Mouse (Mus musculus): Measurements from ENCODE around the gene Mecr.

The Mecr gene

DNA sequence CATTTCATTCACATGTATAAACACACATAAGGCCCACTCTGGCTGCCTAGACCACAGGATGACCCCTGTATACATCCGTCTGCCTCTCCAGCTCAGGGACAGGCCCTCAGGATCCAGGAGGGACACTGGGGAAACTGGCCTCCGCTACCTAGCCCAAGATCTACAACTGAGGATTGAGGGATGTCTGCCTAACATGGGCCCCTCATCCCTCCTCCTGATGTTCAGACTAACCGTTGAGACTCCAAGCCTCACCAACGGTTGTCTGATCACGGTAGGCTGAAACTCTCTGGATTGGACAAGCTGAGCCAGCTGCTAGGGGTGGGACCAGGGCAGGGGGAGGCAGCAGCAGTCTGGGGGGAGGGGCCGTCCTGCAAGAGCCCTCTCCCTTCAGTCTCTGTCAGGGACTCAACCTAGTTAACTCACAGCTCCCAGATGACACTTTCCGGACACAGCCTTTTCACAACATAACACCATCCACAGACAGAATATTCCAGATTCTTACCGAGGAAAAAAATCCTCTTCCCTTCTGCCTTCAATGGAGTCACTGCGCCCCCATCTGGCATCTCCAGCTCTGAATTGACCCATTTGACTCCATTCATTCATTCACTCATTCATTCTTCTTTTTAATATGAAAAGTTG, 9.2 kb upstream of the Mecr start:
- DNase-seq (ENCODE audit: inconsistent age in 2 of 2, low spot score in 1 of 2), result peak; percentile 30 to 59

DNA sequence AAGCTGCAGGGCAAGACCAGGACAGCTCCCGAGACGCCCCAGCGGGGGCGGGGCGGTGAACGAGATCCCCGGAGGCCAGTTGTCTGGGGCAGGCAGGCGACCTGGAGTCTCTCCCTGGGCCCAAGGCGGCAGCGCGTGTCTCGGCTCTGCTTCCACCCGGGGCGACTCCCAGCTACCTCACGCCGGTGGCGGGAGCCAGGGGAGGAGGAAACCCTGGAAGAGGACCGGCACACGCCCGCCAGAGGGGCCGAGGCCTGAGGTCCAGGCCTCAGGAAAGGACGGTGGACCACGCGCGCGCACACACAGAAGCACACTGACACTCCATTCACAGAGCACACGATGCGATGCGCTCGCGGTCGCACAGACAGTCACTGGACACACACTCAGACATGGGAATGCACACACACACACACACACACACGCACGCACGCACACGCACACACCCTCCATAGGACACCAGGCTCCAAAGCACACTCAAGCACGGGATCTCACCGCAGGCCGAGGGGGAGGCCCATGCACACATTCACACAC, 6.9 kb upstream of the Mecr start:
- peak; percentile 58 to 79 for DNase-seq (ENCODE audit: inconsistent age in 2 of 2, low spot score in 1 of 2)

DNA sequence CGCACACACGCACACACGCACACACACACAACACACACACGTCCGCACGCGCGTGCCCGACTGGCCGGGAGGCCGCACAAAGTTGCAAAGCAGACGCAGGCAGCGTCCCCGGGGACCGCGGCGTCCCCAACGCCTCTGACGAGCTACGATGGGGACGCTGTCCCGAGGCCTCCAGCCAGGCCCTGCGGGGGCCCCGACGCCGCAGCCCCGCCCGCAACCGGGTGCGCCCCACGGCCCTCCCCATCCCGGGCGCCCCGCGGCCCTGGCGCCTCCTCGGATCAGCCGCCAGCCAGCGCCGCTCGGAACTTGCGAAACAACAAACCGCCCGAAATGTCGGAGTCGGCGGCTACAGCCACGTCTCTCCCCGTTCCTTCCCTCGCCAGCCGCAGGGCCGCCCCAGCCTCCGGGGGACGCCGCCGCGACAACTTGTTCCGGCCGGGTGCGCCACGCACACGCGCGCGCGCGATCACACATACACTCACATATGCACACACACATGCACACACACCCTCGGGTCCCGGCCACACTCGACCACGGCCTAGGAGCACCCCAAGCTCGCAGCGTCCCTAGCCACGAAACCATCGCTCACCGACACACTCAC, 6.3 kb upstream of the Mecr start:
- peak; percentile 51 to 86 for DNase-seq (ENCODE audit: inconsistent age in 2 of 2, low spot score in 1 of 2)

DNA sequence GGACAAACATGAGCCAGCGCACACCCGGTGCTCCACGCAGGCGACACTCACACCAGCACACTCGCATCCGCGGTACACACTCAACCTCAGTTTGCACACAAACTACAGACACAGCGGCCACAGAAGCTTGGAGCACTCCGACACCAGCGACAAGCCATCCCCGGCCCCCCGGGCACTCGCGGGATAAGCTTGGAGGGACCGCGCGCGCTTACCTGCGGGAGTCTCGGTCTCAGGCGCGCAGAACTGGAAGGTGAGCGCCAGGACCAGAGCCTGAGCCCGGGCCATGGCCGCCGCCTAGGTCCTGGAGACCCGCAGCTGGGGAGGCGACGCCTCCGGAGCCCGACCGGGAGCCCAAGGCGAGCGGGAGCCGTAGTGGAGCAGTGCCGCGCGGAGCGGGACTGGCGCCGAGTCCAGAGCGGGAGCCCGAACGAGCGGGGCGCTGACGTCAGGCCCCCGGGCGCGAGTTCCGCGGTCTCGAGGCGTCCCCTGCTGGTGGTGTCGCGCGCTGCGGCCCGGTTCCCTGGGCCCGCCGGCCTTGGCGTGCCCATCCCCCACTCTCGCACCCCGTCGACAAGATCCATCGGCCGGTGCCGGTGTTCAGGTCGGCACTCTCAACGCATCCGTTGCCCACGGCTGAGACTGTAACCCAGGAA, 5.3 kb upstream of the Mecr start, which contains the start of gene Ptpru:
Ptpru (minus strand) TSS at position 417 of the 653 bp plus-strand sequence.
- peak; percentile 92 to 97 for DNase-seq (ENCODE audit: inconsistent age in 2 of 2, low spot score in 1 of 2)

DNA sequence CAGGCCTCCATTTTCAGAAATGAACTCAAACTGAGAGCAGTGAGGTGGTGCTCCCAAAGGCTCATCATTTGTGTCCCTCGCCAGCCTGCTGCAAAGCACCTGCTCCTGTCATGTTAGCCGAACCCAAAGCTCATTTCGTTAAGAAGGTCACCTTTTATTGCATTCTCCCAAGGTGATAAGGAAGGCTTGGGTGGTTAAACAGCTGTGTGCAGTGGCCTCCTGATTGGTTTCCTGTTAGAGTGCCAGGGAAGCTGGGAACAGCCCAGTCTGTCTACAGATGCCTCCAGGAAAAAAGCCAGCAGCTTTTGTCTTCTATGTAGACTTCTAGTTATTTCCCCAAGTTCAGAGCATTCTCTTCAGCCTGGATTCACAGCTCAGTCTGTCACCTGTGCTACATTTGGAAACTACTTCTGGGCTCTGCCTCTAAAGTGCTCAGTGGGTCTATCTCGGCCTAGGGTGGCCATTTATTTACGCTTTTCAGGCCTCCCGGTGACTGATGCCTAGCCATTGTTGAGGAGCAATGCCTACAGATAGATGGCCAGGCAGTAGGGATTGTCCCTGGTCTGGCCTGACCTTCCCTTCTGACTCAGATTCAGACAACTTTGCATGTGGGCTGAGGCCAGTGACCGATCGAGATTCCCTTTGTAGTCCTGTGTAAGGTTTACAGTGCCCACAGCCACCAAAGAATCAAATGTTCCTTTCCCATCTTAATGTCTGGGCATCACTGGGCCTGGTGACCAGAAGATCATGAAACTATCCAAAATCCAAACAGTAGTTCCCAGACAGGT, 2.9 kb downstream of the Mecr start:
- DNase-seq (ENCODE audit: inconsistent age in 2 of 2, low spot score in 1 of 2), result no peak

DNA sequence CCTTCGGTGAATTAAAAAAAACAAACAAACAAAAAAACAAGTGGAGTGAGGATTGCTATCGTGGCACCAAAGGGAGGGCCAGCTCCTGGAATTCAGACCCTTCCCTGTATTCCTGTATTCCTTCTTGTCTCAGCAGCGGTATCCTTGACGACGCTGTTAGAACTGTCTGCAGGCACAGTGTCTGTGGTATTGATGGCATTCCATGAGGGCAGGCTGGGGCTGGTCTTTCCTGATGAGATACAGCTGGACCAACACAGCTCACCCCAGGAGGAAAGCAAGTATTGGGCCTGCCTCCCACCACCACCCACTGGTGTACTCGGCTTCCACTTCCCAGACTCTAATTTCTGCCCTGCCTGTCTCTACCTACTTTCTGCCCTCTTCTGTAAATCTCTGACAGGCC, 4.8 kb downstream of the Mecr start:
- no peak for DNase-seq (ENCODE audit: inconsistent age in 2 of 2, low spot score in 1 of 2)

DNA sequence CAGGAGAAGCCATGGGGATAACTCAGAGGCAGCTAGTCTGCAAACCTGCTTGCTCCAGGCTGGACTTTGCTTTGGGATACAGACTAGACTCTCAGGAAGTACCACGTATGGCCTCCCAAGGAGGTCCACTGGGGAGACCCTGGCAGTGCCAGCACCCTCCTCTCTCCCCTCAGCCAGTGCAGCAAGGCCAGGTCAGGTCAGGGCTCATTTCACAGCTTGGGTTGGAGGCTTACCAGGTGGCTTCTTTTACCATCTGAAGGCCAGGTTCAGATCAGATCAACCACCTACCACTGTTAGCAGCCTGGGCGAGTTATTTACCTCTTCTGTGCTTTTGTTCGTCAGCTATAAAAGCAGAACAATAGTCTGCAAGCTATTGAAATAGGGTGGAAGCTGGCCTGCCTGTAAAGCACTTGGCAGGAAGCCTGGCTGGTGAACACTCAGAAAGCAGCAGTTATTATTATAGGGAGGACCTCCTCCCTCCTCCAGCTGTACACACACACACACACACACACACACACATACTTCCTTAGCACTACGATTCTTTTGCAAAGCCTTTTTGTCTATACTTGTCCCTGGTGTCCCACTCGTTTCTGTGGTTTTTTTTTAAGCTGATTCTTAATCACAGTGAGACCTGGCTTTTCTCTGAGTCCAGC, 6.8 kb downstream of the Mecr start:
- no peak for DNase-seq (ENCODE audit: inconsistent age in 2 of 2, low spot score in 1 of 2)

DNA sequence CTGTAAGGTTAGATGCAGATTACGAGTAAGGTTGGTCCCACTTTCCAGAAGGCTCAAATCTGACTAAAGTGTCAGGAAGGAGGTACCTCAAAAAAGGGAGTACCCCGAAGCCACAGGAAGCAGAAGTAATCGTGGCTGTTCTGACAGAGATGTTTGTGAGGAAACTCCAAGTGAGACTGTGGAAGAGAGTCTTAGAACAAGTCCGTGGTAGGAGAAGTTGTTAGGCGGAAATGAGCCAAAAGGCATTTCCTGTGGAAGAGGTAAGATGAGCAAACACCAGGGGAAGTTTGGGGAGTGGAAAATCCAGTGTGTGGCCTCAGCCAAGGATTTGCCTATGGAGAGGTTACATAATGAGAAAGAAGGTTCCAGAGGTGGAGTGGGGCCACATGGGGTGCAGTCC, 11.7 kb downstream of the Mecr start:
- DNase-seq (ENCODE audit: inconsistent age in 2 of 2, low spot score in 1 of 2), result no peak

DNA sequence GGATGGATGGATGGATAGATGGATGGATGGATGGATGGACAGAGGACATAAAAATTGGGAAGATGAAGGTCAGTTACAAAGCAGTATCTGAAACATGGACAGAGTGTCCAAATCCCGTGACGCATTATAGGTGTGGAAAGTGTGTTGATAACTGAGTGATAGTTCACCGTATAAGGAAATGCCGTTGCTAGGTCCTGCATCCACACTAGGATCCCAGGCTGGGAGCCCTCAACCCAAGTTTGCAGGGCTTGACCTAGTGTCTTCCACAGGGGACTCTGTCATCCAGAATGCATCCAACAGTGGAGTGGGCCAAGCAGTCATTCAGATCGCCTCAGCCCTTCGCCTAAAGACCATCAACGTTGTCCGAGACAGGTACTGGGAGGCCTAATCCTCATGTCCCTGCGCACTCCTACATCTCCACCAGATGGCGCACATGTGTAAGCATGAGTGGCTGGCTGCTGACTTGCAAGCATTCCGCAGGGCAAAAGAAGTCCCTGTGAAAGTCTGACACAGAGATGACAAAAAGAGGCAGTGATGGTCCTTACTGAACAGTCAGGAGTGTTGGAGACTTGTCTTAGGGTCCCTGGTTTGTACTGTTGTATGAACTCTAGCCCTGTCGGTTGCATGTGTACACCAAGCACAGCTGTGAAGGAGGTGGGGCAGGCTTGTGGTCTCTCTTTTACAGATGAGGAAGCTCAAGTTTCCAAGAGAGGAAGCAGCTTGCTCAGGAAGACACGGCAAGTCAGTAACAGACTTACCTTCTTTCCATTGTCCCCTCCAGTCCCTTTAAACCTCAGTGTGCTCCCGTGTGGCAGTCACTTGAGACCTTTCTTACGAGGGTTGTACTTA, 17.4 kb downstream of the Mecr start:
- peak; percentile 69 to 92 for DNase-seq (ENCODE audit: inconsistent age in 2 of 2, low spot score in 1 of 2)

DNA sequence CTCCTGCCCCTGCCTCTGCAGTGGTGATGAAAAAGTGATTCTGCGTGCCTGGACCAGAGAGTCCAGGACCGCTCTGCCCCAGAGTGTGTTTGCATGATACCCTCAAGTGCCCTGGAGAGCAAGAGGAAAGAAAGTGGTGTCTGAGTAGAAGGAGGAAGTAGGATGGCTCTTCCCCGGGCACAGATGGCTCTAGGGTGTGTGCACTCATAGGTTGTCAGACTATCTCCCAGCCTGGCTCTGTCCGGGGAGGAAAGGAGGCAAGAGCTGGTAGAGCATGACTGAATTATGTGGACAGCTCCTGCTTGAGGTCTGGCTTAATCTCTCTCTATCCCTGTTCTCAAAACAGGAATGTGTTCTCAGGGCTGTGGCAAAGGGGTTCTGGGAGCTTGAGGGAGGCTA, 18.1 kb downstream of the Mecr start:
- DNase-seq (ENCODE audit: inconsistent age in 2 of 2, low spot score in 1 of 2), result no peak

DNA sequence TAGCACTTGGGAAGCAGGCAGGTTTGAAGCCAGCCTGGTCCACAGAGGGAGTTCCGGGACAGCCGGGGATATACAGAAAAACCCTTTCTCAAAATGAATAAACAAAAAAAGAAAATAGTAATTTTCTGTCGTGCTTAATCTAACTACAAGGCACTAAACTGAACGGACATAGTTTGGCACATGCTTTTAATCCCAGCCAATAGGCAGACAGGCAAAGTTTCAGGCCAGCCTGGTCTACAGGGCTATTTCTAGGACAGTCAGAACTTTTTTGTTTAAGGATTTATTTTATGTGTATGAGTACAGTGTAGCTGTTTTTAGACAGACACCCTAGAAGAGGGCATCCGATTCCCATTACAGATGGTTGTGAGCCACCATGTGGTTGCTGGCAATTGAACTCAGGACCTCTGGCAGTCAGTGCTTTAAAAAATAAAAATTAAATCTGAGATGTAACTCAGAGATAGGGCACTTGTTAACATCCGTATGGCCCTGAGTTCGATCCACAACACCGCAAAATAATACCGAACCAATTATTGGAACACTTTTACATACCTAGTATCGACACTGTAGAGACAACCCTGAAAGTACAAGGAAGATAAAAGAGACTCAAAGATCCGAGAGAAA, 29.5 kb downstream of the Mecr start:
- peak in 1 of 2 experiments; percentile 55 for DNase-seq (ENCODE audit: inconsistent age in 2 of 2, low spot score in 1 of 2)

DNA sequence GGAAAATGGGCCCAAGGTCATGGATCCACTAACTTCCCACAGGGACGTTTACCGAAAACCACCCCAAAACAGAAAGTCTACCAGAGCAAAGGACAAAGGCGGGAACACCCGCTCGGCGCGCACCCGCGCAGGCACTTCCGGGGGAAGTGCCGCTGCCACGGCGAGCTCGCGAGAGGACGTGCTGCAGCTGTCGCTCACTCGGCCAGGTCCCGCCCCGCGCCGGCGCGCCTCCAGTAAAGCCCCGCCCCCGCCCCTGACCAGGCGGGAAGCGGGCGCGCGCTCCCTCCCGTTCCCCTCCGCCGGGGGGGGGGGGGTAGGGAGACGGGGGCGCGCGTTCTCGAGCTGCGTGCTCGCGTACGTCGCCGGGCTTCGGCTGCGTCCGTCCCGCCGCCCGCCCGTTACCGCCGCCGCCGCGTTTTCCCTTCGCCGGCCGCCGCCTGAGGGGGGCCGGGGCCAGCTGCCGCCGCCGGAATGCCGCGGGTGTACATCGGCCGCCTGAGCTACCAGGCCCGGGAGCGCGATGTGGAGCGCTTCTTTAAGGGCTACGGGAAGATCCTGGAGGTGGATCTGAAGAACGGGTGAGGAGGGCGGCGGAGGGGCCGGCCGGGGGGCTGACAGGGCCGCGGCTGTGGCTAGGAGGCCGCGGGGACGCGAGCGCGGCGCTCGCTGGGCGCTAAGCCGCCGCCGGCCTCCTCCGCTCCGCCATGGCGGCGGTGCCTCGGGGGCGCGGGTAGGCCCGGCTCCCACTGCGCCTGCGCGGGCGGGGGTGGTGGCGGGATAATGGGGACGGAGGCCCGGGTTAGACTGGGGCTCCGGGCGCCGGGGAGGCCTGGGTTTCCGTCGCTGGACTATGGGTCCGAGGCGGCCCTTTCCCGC, 30.3 kb downstream of the Mecr start, which contains the start of gene Srsf4:
Srsf4 (plus strand) TSS at position 325 of the 876 bp plus-strand sequence.
- DNase-seq (ENCODE audit: inconsistent age in 2 of 2, low spot score in 1 of 2), result peak; percentile 96 to 97

DNA sequence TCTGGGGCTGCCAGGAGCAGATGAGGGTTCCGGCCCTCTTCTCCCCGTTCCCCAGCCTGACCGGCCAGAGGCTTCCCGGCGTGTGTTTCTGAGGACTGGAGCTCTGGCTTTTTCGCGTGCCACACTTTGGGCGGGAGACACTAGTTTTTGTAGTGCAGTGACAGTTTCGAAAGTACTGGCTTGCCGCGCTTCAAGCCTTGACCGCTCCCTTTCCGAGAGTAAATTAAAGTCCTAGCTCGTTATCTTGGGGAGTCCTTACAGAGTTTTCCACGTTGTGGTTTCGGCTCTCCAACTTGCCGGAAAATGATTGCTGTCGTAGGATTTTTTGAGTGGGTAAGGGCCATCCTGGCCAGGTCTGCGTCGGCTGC, 30.9 kb downstream of the Mecr start:
- DNase-seq (ENCODE audit: inconsistent age in 2 of 2, low spot score in 1 of 2), result no peak

DNA sequence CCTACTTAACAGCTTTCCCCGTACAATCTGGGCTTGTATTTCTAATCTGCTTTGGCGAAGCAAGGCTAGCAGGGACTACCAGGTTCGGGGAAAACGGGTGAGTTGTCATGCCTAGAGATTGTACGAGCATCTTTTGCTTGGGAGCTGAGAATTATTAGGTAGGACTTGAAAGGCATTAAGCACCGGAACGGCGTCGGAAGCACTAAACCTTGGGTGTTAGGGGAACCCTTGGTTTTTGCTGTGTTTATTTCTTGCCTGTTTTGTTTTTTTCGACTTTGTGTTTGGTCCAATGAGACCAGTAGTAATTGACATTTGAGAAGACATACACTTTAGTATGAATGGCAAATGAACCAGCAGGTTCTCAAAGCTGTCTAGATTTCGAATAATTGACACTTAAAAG, 31.3 kb downstream of the Mecr start:
- no peak for DNase-seq (ENCODE audit: inconsistent age in 2 of 2, low spot score in 1 of 2)

DNA sequence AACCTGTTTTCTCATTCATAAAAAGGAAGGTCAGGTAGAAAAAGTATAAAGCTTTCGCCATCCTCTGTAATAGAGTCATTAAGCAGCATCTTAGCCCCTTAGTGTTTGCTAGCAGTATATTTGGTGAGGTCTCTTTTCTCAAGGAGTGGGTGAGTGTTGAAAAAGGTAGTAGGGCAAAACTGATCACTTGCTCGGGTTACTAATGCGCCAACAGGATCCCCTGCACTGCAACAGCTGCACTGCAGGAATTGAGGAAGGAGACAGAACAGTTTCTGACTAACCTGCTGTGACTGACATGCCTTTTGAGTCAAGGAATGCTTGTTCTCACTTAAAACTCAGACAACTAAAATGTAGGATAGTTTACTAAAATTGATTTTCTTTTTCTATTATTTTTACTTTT, 32.0 kb downstream of the Mecr start:
- peak in 1 of 2 experiments; percentile 29 for DNase-seq (ENCODE audit: inconsistent age in 2 of 2, low spot score in 1 of 2)

DNA sequence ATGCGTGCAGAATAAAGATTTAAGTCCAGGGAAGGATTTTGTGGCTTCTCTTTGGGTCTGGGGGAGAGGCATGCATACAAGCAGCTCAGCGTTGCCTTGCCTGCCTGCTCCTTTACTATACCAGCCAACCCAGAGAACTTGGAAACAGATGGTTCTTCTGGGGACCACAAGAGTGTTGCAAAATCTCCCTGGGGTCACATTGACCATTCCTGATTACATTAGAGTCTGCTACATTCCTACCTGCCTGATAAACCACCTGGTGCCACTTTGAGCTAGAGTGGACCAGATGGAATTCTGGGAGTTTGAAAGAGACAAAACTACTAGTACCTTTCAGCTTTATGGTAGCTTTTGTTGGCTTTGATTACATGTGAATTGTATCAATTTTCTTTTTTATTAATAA, 33.6 kb downstream of the Mecr start:
- peak in 1 of 2 experiments; percentile 27 for DNase-seq (ENCODE audit: inconsistent age in 2 of 2, low spot score in 1 of 2)

DNA sequence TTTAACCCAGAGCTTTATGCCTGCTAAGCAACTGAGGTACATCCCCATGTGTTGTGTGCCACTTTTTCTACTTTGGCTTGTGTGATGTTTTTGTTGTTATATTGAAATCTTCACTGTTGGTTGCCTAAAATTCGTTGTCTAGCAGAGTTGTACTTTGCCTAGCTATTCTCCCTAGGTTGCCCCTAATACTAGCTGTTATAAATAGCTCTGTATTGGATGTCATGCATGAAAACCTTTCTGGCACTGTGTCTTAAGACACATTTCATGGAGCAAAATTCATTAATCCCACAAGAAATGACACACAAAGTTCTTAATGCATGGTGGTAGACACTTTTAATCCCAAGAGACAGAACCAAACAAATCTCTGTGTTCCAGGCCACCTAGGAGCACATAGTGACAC, 36.4 kb downstream of the Mecr start:
- DNase-seq (ENCODE audit: inconsistent age in 2 of 2, low spot score in 1 of 2), result no peak

DNA sequence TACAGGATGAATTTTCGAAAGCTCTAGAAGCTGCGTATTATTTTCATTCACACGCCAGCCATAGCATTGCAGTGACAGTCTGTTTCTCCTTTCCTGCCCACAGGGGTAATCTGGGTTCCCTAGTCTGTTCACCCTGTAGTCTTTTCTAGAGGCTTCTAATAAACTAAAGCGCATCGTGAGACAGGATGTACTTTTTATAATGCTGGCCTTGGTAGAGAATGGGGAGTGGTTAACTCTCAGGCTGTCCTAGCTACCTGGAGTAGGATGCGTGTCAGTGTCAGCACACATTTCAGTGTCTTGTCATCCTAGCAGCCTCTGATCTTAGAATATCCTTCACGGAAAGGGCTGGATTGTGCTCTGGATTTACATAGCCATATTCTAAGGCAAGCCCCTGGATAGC, 38.0 kb downstream of the Mecr start:
- DNase-seq (ENCODE audit: inconsistent age in 2 of 2, low spot score in 1 of 2), result no peak

DNA sequence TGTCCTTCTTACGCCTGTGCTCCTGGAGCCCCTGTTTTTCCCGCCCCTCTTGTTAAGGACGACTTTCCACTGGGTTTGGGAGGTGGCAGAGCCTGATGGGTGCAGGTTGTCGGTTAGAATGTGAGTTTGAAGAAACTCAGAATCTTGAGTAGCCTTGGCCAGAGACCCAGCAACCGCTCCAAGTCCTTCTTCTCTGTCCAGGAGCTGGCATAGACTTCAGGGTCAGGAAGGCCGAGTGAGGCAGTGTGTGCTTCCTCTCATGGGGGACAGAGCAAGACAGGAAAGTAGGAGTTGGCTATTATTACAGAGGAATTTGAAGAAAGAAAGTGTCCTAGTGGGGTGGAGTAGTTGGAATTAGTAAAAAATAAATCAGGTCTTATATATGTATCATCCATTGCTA, 40.3 kb downstream of the Mecr start:
- peak in 1 of 2 experiments; percentile 70 for DNase-seq (ENCODE audit: inconsistent age in 2 of 2, low spot score in 1 of 2)

All from adrenal gland, adult (tissue).